Mouse (Mus musculus) adrenal gland, adult 18-20 months (tissue): ENCODE measurements at regions not wholly inside any gene's neighbourhood (a gene's known extent, or its start where the extent isn't known, plus 50 kb on each side); places are given as distances from the start of the nearest gene placed in this dataset.
"Not testable (repeated sequence)": the region's sequence is repeated elsewhere in the genome, so short reads cannot be mapped to it uniquely, and the experiment has no call there.

Experiments
- DNase-seq, 2 experiments: peaks; one replicate each; pipeline ENCODE4 v3.0.0; 2021 to 2022; ENCODE audit warnings: low spot score in 2 of 2

GRCm38 (mm10) chr6:37815218-37815617, 55.4 kb upstream of the Trim24 start:
- not testable (repeated sequence) for DNase-seq
